Mouse (Mus musculus) forebrain, embryonic 10.5 days (tissue): Measurements from ENCODE around the gene Srpk1. TPM values are rescaled to one million over a fixed set of nuclear protein-coding genes. Genes with fewer than 3 reads are reported as not detected.

Source experiments
- microRNA-seq: library from miRNA; unstranded; fragments of <30 nt; microRNA quantifications from one replicate; pipeline ENCODE4, GENCODE M21; 2017
- polyA plus RNA-seq: library from polyadenylated mRNA; unstranded; fragments of >200 nt; fragmentation: Nextera tagmentation; extraction: Ambion mirVana; gene quantifications from 2 replicates; pipeline ENCODE4 v1.2.1, GENCODE M21; 2016

Gene Srpk1
- polyA plus RNA-seq, 1 experiment from 2014 or later, result 128 TPM

Small RNA genes within 50 kb of the gene (microRNA-seq; reads per million reads assigned to microRNA genes)
- not detected for gene Mir6969

Other genes with a start within 250 kb of the Srpk1 start
- gene Fkbp5, start 105.2 kb downstream of the Srpk1 start, polyA plus RNA-seq, result 31.7 and 33.5 TPM in 2 replicates
- gene Armc12, start 91.9 kb downstream of the Srpk1 start, polyA plus RNA-seq, result not detected in 2 replicates
- not detected in 2 replicates for gene Clpsl2, start 73.3 kb downstream of the Srpk1 start, polyA plus RNA-seq
- not detected in 2 replicates for gene Clps, start 61.9 kb downstream of the Srpk1 start, polyA plus RNA-seq
- 0.41 and 0.45 TPM in 2 replicates for gene Lhfpl5, start 47.1 kb downstream of the Srpk1 start, polyA plus RNA-seq
- 0.50 and 0.58 TPM in 2 replicates for gene Slc26a8, start 67.5 kb upstream of the Srpk1 start, polyA plus RNA-seq
- gene Mapk14, start 68.6 kb upstream of the Srpk1 start, polyA plus RNA-seq, result 41.2 and 42.2 TPM in 2 replicates
- gene AC170998.1, start 103.4 kb upstream of the Srpk1 start, polyA plus RNA-seq, result 2.6 and 4.3 TPM in 2 replicates
- 8.4 and 8.7 TPM in 2 replicates for gene Mapk13, start 146.6 kb upstream of the Srpk1 start, polyA plus RNA-seq
- gene Brpf3, start 178.4 kb upstream of the Srpk1 start, polyA plus RNA-seq, result 8.9 and 12.0 TPM in 2 replicates
- not detected in 2 replicates for gene Pnpla1, start 235.7 kb upstream of the Srpk1 start, polyA plus RNA-seq